Mouse (Mus musculus) MEL (cell line): ENCODE measurements around the gene Zfp777.

ENCODE experiments used
- CTCF ChIP-seq, 3 experiments: IDR thresholded peaks in 2 of 3; conservative IDR thresholded peaks in 1 of 3; 2 replicates each; pipeline ENCODE4 v1.5.1; 2011 to 2012; ENCODE audit warnings: low read length in 3 of 3, low read depth in 2 of 3, mild to moderate bottlenecking in 2 of 3, improper control_type of control experiment in 1 of 3, inconsistent platforms in 1 of 3, mixed read lengths in 1 of 3, moderate library complexity in 1 of 3; ENCODE audit not compliant: control insufficient read depth in 1 of 3, insufficient read depth in 1 of 3, poor library complexity in 1 of 3, severe bottlenecking in 1 of 3
- EP300 ChIP-seq, 2 experiments: IDR thresholded peaks; 2 replicates each; pipeline ENCODE4 v1.6.1; 2011; ENCODE audit warnings: improper control_type of control experiment in 2 of 2, low read length in 2 of 2, low read depth in 1 of 2, mild to moderate bottlenecking in 1 of 2
- MAX ChIP-seq: IDR thresholded peaks from 2 replicates; pipeline ENCODE4 v1.6.1; 2011; ENCODE audit warnings: low read length, improper control_type of control experiment
- POLR2A ChIP-seq, 2 experiments: IDR thresholded peaks; 2 replicates each; pipeline ENCODE4 v1.6.1; 2011 to 2012; ENCODE audit warnings: low read length in 2 of 2, mild to moderate bottlenecking in 2 of 2, control low read depth in 1 of 2, improper control_type of control experiment in 1 of 2, low read depth in 1 of 2, moderate library complexity in 1 of 2; ENCODE audit not compliant: control insufficient read depth in 1 of 2, insufficient read depth in 1 of 2, poor library complexity in 1 of 2
- ZNF384 ChIP-seq: IDR thresholded peaks from 2 replicates; pipeline ENCODE4 v1.6.1; 2012; ENCODE audit warnings: low read depth, mild to moderate bottlenecking, inconsistent platforms, low read length, improper control_type of control experiment

DNA sequence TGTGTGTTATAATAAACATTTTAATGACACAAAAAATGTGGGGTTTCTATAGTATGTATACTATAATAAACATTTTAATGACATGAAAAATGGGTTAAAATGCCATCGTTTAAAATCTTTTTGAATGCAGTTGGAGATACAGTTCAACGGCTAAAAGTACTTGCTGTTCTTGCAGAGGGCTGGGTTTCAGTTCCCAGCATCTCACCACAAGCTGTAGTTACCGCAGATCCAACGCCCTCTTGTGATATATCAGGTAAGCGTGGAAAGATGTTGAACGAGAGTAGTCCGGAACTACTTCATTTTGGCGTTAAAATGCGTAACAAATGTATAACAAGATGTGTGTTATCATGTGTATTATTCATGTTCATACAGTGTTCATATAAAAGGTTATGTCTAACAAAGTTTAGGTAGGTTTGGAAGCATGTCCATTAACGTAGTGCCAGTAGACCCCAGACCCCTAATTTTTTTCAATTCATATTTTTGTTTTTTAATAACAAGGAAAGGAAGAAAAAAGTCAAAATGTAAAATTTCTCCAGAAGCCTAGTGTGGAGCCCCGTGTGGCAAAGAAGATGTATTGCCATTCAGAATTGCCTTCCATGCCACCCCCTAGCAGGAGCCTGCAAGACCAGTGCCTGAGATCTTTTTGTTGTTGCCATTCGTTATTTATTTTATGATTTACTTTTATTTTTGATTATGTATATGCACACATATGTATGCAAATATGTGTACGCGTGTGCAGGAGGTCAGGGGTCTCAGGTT is 38.4 kb upstream of the Zfp777 start:
- TF ChIP-seq POLR2A (IDR thresholded peaks at IDR 0.05; ENCODE audit: control insufficient read depth in 1 of 2, insufficient read depth in 1 of 2, low read depth in 1 of 2, low read length in 2 of 2, poor library complexity in 1 of 2) (no peak), CTCF (IDR thresholded peaks at IDR 0.05 in 2 of 3, conservative IDR thresholded peaks at IDR 0.05 in 1 of 3; ENCODE audit: control insufficient read depth in 1 of 3, insufficient read depth in 1 of 3, low read depth in 2 of 3, low read length in 3 of 3, poor library complexity in 1 of 3, severe bottlenecking in 1 of 3) (peak; percentile 4 to 38 (median 23); a peak in 3 of 6 replicates), ZNF384 (no peak), MAX (no peak), EP300 (IDR thresholded peaks at IDR 0.05; ENCODE audit: low read depth in 1 of 2, low read length in 2 of 2) (no peak)
